In genomic region chr5:37823721-37824460, GRCm38 (mm10) we compare ENCODE assay signal across 8 mouse cellular contexts. TPM values are rescaled to one million over a fixed set of nuclear protein-coding genes. Genes with fewer than 3 reads are reported as not detected.
DNase-seq lines count a peak whose midpoint lies in the region; ATAC-seq lines count a peak whose summit lies in the region.

No protein-coding gene starts in this region.

- H3K4me3 ChIP-seq in kidney, embryonic 15.5 days (replicated peaks) = peak overlapping the region; percentile 48
- H3K4me3 ChIP-seq in embryonic facial prominence, embryonic 12.5 days = peak overlapping the region; percentile 72
- peak overlapping the region; percentile 56 for H3K4me3 ChIP-seq in hindbrain, embryonic 11.5 days (ENCODE audit: low read depth, low read length)

- no peak for DNase-seq in kidney, postnatal 25 days
- no peak for DNase-seq in hindbrain, embryonic 11.5 days (ENCODE audit: low spot score)
- peak; percentile 27 for DNase-seq in mesoderm, embryonic 11.5 days (ENCODE audit: low read depth, low spot score)
- DNase-seq in left cerebral cortex, postnatal 4 days = no peak
- DNase-seq in urinary bladder, adult 18-20 months (ENCODE audit: low spot score in 2 of 2) = no peak

- under 1% methylated on average over 58 of the region's 58 CpGs for WGBS in kidney, embryonic 15.5 days
- under 1% methylated on average over 57 of the region's 58 CpGs for WGBS in embryonic facial prominence, embryonic 12.5 days
- 0% methylated on average over 51 of the region's 58 CpGs for WGBS in hindbrain, embryonic 11.5 days

- intact Hi-C loops in left cerebral cortex, postnatal 4 days (cut with DNase I) = loop anchor here (10.0 kb wide), 1 partner anchor 371 kb away; no protein-coding TSS in a partner anchor

- peak overlapping the region; percentile 29; the same call in 1 of the 2 replicates for H3K9ac ChIP-seq in kidney, embryonic 15.5 days
- peak overlapping the region; percentile 91 for H3K9ac ChIP-seq in embryonic facial prominence, embryonic 12.5 days
- peak overlapping the region; percentile 68 for H3K9ac ChIP-seq in hindbrain, embryonic 11.5 days (ENCODE audit: low read depth, low read length)

- H3K9me3 ChIP-seq in kidney, embryonic 15.5 days (replicated peaks) = no peaks in the 10 kb centered on the region
- H3K9me3 ChIP-seq in embryonic facial prominence, embryonic 12.5 days = no peaks in the 10 kb centered on the region
- no peaks in the 10 kb centered on the region for H3K9me3 ChIP-seq in hindbrain, embryonic 11.5 days (ENCODE audit: control insufficient read depth, low read length)

- peaks cover 99% of the 10 kb centered on the region for H3K27me3 ChIP-seq in kidney, embryonic 15.5 days
- H3K27me3 ChIP-seq in embryonic facial prominence, embryonic 12.5 days = peaks cover 58% of the 10 kb centered on the region
- H3K27me3 ChIP-seq in hindbrain, embryonic 11.5 days (ENCODE audit: control insufficient read depth, insufficient read depth, low read length) = peaks cover 79% of the 10 kb centered on the region

- H3K4me2 ChIP-seq in kidney, embryonic 15.5 days = peak overlapping the region; percentile 83
- peak overlapping the region; percentile 71 for H3K4me2 ChIP-seq in embryonic facial prominence, embryonic 12.5 days (replicated peaks)
- peak overlapping the region; percentile 89 for H3K4me2 ChIP-seq in hindbrain, embryonic 11.5 days (replicated peaks; ENCODE audit: low read depth, low read length)

- no peaks in the 10 kb centered on the region for H3K36me3 ChIP-seq in kidney, embryonic 15.5 days
- H3K36me3 ChIP-seq in embryonic facial prominence, embryonic 12.5 days = peaks cover 7% of the 10 kb centered on the region; the same call in 1 of the 2 replicates
- no peaks in the 10 kb centered on the region for H3K36me3 ChIP-seq in hindbrain, embryonic 11.5 days (ENCODE audit: control insufficient read depth, insufficient read depth, low read length)

- H3K4me1 ChIP-seq in kidney, embryonic 15.5 days = peaks cover 38% of the 10 kb centered on the region
- H3K4me1 ChIP-seq in embryonic facial prominence, embryonic 12.5 days = peaks cover 23% of the 10 kb centered on the region
- H3K4me1 ChIP-seq in hindbrain, embryonic 11.5 days (replicated peaks; ENCODE audit: control insufficient read depth, insufficient read depth, low read length) = peaks cover 20% of the 10 kb centered on the region

- no peak overlapping the region for H3K27ac ChIP-seq in kidney, embryonic 15.5 days
- H3K27ac ChIP-seq in embryonic facial prominence, embryonic 12.5 days = peak overlapping the region; percentile 93
- no peak overlapping the region for H3K27ac ChIP-seq in hindbrain, embryonic 11.5 days (ENCODE audit: low read depth, low read length)

- ATAC-seq in kidney, embryonic 15.5 days (replicated peaks; ENCODE audit: low FRiP score) = peak; percentile 27; the same call in 1 of the 2 replicates
- ATAC-seq in embryonic facial prominence, embryonic 12.5 days (ENCODE audit: insufficient number of reproducible peaks, insufficient read depth, low FRiP score, low TSS enrichment) = peak; percentile 49
- ATAC-seq in hindbrain, embryonic 11.5 days (ENCODE audit: low FRiP score) = peak; percentile 39
- no peak for ATAC-seq in erythroblast, adult 5-6 weeks (replicated peaks; ENCODE audit: low FRiP score, poor library complexity, severe bottlenecking)

RNA-seq across cellular contexts. Expression of gene Msx1, which starts 0.5 kb away (rescaled TPM):
- polyA plus RNA-seq in kidney, embryonic 15.5 days (2015; fragmentation: Nextera tagmentation; extraction: Ambion mirVana) = 2.9 and 3.2 TPM in 2 replicates
- 394 and 406 TPM in 2 replicates for polyA plus RNA-seq in embryonic facial prominence, embryonic 12.5 days (2016; fragmentation: Nextera tagmentation; extraction: Ambion mirVana)
- 103 and 121 TPM in 2 replicates for polyA plus RNA-seq in hindbrain, embryonic 11.5 days (2014; fragmentation: Nextera tagmentation; extraction: Ambion mirVana)
- 1 to 10 TPM; 3.5 to 4.4 TPM for total RNA-seq in left cerebral cortex, postnatal 4 days (2021)
- total RNA-seq in erythroblast, adult 5-6 weeks (2015; ENCODE audit: low replicate concordance) = not detected in 2 replicates
- not detected in 2 replicates for total RNA-seq in erythroblast, adult 5-6 weeks (2017; ENCODE audit: low replicate concordance)

Comparison
In these comparisons a context has a peak if more than half of its experiments do, and no peak if none do; other contexts are left out.
1. H3K9ac ChIP-seq: peak in every context shown above with its lines; median percentile 91 in embryonic facial prominence, embryonic 12.5 days; 68 in hindbrain, embryonic 11.5 days; 29 in kidney, embryonic 15.5 days.
2. RNA of gene Msx1, which starts 0.5 kb away (polyA plus RNA-seq): 394 to 406 TPM in embryonic facial prominence, embryonic 12.5 days and 103 to 121 TPM in hindbrain, embryonic 11.5 days; 2.9 to 3.2 TPM in kidney, embryonic 15.5 days; every median in the first group is over 10 times any median in the second.
3. Peak in every context shown above with its lines, with median percentiles within 50 percentile points of each other: H3K4me2 ChIP-seq and H3K4me3 ChIP-seq.